8 mouse cellular contexts compared by ENCODE assay signal in the genomic region with DNA sequence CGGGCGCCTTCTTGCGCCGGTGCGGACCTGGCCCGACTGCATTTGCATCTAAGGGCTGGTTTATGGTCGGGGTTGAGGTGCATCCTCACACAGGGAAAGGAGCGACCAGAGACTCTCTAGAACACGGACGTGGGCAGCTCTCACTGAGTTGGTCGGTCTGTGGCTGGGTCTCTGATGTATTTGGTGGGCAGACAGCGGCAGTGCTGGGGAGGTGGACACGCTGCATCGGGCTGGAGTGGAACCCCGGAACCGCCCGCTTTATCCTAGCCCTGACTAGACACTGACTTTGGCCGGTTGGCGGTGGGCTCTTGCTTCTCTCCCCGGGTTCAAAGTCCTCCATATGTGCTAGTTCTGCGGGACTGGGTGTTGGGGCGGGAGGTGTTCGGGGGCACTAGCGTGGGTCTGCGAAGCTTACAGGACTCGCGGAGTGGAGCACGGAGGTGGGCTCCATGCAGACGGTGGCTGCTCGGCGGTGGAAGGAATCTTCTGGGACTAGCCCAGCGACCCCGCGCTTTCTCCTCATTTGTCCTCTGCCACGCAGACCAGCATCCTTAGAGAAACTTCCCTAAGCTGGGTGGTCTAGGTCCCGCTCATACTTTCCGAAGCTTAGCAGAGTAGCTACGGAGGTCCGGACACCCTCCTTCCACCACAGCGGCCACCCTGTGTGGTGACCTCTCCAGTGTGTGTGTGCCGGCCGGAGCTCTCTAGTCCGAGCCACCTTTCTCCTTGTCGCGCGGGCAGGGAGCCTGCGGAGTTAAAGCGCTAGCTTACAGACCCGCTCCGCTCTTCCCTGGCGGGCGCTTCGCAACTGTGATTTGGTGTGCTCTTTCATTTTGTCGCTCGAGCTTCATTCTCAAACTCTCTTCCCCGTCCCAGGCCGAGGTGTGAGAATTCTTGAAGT. TPM values are rescaled to one million over a fixed set of nuclear protein-coding genes. Genes with fewer than 3 reads are reported as not detected.
A peak's percentile ranks its signal among the peaks of the same experiment; 100 is the strongest.
DNase-seq lines count a peak whose midpoint lies in the region; ATAC-seq lines count a peak whose summit lies in the region.

No protein-coding gene starts in this region.

- ATAC-seq in common myeloid progenitor, adult 5-6 weeks (replicated peaks; ENCODE audit: low read depth, poor library complexity, severe bottlenecking): peak; percentile 43
- ATAC-seq in heart, embryonic 13.5 days (ENCODE audit: extremely low read depth, insufficient number of reproducible peaks, low FRiP score, low TSS enrichment): no peak

- H3K4me2 ChIP-seq in heart, embryonic 13.5 days: peak overlapping the region; percentile 93

- peak overlapping the region; percentile 75 for H3K4me3 ChIP-seq in heart, embryonic 13.5 days

- WGBS in heart, embryonic 13.5 days: 0% methylated on average over 57 of the region's 57 CpGs

- peak; percentile 1 for DNase-seq in spleen, adult 12 weeks (ENCODE audit: low spot score)
- no peak for DNase-seq in spleen, postnatal 14 days (ENCODE audit: low spot score in 2 of 2)
- peak; percentile 28 for DNase-seq in kidney, postnatal 14 days
- peak; percentile 23 for DNase-seq in lung, postnatal 36 days
- DNase-seq in ovary, postnatal 36 days (ENCODE audit: low spot score): peak; percentile 36
- DNase-seq in layer of hippocampus, adult 18-20 months (ENCODE audit: low spot score in 2 of 2): no peak

- no peaks in the 10 kb centered on the region for H3K36me3 ChIP-seq in heart, embryonic 13.5 days

- peaks cover 12% of the 10 kb centered on the region for H3K27me3 ChIP-seq in heart, embryonic 13.5 days (replicated peaks)

- no peak overlapping the region for H3K27ac ChIP-seq in heart, embryonic 13.5 days (replicated peaks)

- H3K9me3 ChIP-seq in heart, embryonic 13.5 days: no peaks in the 10 kb centered on the region

- H3K9ac ChIP-seq in heart, embryonic 13.5 days: peak overlapping the region; percentile 81

- peaks cover 10% of the 10 kb centered on the region; the same call in 1 of the 2 replicates for H3K4me1 ChIP-seq in heart, embryonic 13.5 days

RNA-seq across cellular contexts. Expression of gene Ndnf, which starts 1.0 kb away (rescaled TPM):
- not detected in 2 replicates for total RNA-seq in common myeloid progenitor, adult 5-6 weeks (2017)
- polyA plus RNA-seq in heart, embryonic 13.5 days (2015; fragmentation: Nextera tagmentation; extraction: Ambion mirVana): 3.2 and 3.4 TPM in 2 replicates
- total RNA-seq in layer of hippocampus, adult 18-20 months (2021): 10 to 100 TPM; 13.4 to 14.7 TPM

Comparison
In these comparisons a context has a peak if more than half of its experiments do, and no peak if none do; other contexts are left out.
1. DNase-seq: peak in spleen, adult 12 weeks (single experiment), kidney, postnatal 14 days (single experiment), lung, postnatal 36 days (single experiment) and ovary, postnatal 36 days (single experiment); none in spleen, postnatal 14 days (0 of 2) and layer of hippocampus, adult 18-20 months (0 of 2).
2. RNA of gene Ndnf, which starts 1.0 kb away (total RNA-seq): 13.4 to 14.7 TPM in layer of hippocampus, adult 18-20 months; not detected in common myeloid progenitor, adult 5-6 weeks; every median in the first group is over 10 times any median in the second.